Mouse (Mus musculus) lung, postnatal 0 days (tissue): ENCODE data around the gene Gcnt7.

Experiments used
- CTCF ChIP-seq: IDR thresholded peaks from 2 replicates; pipeline ENCODE4 v1.5.1; 2016; ENCODE audit warnings: antibody characterized with exemption, mild to moderate bottlenecking
- EP300 ChIP-seq: IDR thresholded peaks from 2 replicates; pipeline ENCODE4 v1.6.1; 2016; ENCODE audit warnings: antibody characterized with exemption, mild to moderate bottlenecking, control low read depth

DNA sequence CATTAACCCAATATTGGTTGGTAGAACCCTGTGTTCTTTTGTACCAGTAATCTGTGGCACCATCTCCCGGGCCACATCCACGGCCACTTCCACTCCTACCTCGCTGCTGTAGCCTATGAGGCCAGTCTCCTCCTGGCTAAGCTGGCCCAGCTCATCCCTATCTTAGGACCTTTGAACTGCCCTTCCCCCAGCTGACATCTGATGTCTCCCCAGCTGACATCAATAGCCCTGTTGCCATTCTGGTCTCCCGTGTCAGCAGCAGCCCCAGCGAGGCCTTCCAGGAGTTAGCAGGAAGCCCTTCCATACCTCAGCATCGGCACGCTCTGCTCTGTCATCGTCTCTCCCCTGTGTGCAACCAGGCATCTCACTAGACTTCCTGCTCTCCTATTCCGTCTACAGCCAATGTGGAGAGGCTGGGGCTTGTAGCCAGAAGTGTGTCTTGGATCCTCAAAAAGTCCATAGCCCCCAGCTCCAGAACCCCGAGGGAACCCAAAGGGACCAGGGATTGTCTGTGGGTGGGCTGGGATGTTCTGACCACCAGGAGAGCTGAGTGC lies 18.4 kb upstream of the Gcnt7 start:
- TF ChIP-seq EP300, result no peak
- TF ChIP-seq CTCF, result no peak
